Mouse (Mus musculus) kidney, adult 2 months (tissue): Measurements from ENCODE around the gene Hoxa6.

Experiments used
- CTCF ChIP-seq: fragments of 200-500 bp; conservative IDR thresholded peaks from 2 replicates; pipeline ENCODE4 v1.5.1; 2011; ENCODE audit warnings: low read depth, mild to moderate bottlenecking, control low read depth, low read length, moderate library complexity, mixed read lengths; ENCODE audit not compliant: insufficient read depth, insufficient read length
- POLR2A ChIP-seq: fragments of 200-500 bp; IDR thresholded peaks from one replicate; pipeline ENCODE4 v1.6.1; 2011; ENCODE audit warnings: low read depth, low read length, control low read depth

- TF ChIP-seq POLR2A (no peak), CTCF (no peak)
Measured at GRCm38 (mm10) chr6:52168191-52169055, 40.1 kb downstream of the Hoxa6 start.
